8 mouse cellular contexts compared by ENCODE assay signal in the genomic region with DNA sequence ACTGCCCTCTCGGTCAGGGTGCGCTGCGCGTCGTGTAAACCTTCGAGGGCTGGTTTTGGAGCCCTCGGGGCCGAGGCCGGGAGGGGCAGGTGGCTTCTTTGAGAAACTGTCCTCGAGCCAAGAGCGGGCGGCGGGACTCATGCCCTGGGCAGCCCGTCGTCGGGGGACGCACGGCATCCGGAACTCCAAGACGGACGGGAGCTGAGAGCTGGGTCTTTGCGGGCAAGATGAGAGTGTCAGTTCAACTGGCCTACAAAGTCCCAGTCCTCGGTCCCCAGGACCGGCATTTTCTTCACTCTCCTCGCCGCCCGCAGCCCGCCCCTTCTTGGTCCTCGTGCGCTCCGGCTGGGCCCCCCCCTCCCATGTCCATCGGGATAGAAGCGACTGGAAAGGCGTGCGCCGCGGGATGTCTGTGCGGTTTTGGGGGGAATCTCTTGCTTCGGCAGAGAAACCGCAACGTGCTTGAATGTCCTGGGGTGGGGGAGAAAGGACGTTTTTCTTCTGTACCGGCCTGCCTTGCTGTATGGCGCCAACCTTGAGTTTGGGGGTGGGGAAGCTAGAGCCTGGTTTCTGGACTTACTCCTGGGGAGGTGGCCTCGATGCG.
A peak's percentile ranks its signal among the peaks of the same experiment; 100 is the strongest.
DNase-seq lines count a peak whose midpoint lies in the region; ATAC-seq and TF ChIP-seq lines count a peak whose summit lies in the region.

No protein-coding gene starts in this region.

- H3K36me3 ChIP-seq in thymus, adult 2 months (ENCODE audit: control insufficient read depth, insufficient read depth, low read length), result no peaks in the 10 kb centered on the region
- no peaks in the 10 kb centered on the region for H3K36me3 ChIP-seq in embryonic facial prominence, embryonic 13.5 days
- H3K36me3 ChIP-seq in liver, embryonic 16.5 days (ENCODE audit: control insufficient read depth, insufficient read depth), result no peaks in the 10 kb centered on the region
- no peaks in the 10 kb centered on the region for H3K36me3 ChIP-seq in stomach, embryonic 14.5 days (ENCODE audit: control insufficient read depth, insufficient read depth, low read length)

- no peaks in the 10 kb centered on the region for H3K9me3 ChIP-seq in embryonic facial prominence, embryonic 13.5 days
- H3K9me3 ChIP-seq in liver, embryonic 16.5 days (replicated peaks; ENCODE audit: control insufficient read depth, low read length), result no peaks in the 10 kb centered on the region
- H3K9me3 ChIP-seq in stomach, embryonic 14.5 days (ENCODE audit: control insufficient read depth, low read depth, low read length), result no peaks in the 10 kb centered on the region

- no peak for TF ChIP-seq POLR2A in thymus, adult 2 months (IDR thresholded peaks at IDR 0.05; ENCODE audit: control insufficient read depth, extremely low read depth, insufficient read depth, low read length, poor library complexity)

- 2% methylated on average over 46 of the region's 46 CpGs for WGBS in thymus, adult 2 months
- 2% methylated on average over 46 of the region's 46 CpGs for WGBS in embryonic facial prominence, embryonic 13.5 days
- WGBS in liver, embryonic 16.5 days (ENCODE audit: insufficient replicate concordance), result 3% methylated on average over 41 of the region's 46 CpGs
- WGBS in stomach, embryonic 14.5 days, result 2% methylated on average over 46 of the region's 46 CpGs

- H3K27ac ChIP-seq in thymus, adult 2 months (ENCODE audit: control insufficient read depth, insufficient read depth, low read length), result no peak overlapping the region
- H3K27ac ChIP-seq in embryonic facial prominence, embryonic 13.5 days, result 0 out of 2 replicates have a peak overlapping the region, but pooled peaks have one; percentile 60
- no peak overlapping the region for H3K27ac ChIP-seq in liver, embryonic 16.5 days (ENCODE audit: low read length)
- peak overlapping the region; percentile 71; the same call in 1 of the 2 replicates for H3K27ac ChIP-seq in stomach, embryonic 14.5 days (ENCODE audit: low read length)

- no peak for TF ChIP-seq CTCF in thymus, adult 2 months (IDR thresholded peaks at IDR 0.05; ENCODE audit: borderline replicate concordance, control insufficient read depth, extremely low read depth, insufficient read depth, low read length, poor library complexity)

- no peak for DNase-seq in thymus, adult 2 months
- no peak for DNase-seq in thymus, postnatal 25 days
- DNase-seq in heart, postnatal 4 days, result peak; percentile 40
- no peak for DNase-seq in natural killer cell, adult 2 months (ENCODE audit: low spot score in 2 of 2)
- no peak for DNase-seq in layer of hippocampus, adult 9-11 months

- peak overlapping the region; percentile 81 for H3K9ac ChIP-seq in embryonic facial prominence, embryonic 13.5 days
- peak overlapping the region; percentile 61 for H3K9ac ChIP-seq in liver, embryonic 16.5 days (ENCODE audit: low read depth, low read length)
- peak overlapping the region; percentile 81 for H3K9ac ChIP-seq in stomach, embryonic 14.5 days (replicated peaks; ENCODE audit: low read depth, low read length)

- no peak; the same call in 1 of the 2 replicates for ATAC-seq in embryonic facial prominence, embryonic 13.5 days (ENCODE audit: insufficient number of reproducible peaks, insufficient read depth, low FRiP score, low TSS enrichment, low read depth)
- ATAC-seq in liver, embryonic 16.5 days (ENCODE audit: low read depth), result 0 out of 2 replicates have a peak, but pooled peaks have one; percentile 4
- no peak for ATAC-seq in stomach, embryonic 14.5 days (ENCODE audit: insufficient number of reproducible peaks, insufficient read depth, low FRiP score, low read depth)

- H3K27me3 ChIP-seq in thymus, adult 2 months (ENCODE audit: control insufficient read depth, insufficient read depth, low read length), result peaks cover 5% of the 10 kb centered on the region; the same call in 1 of the 2 replicates
- peaks cover 40% of the 10 kb centered on the region for H3K27me3 ChIP-seq in embryonic facial prominence, embryonic 13.5 days
- H3K27me3 ChIP-seq in liver, embryonic 16.5 days (ENCODE audit: control insufficient read depth, insufficient read depth, low read depth, low read length), result peaks cover 50% of the 10 kb centered on the region
- H3K27me3 ChIP-seq in stomach, embryonic 14.5 days (ENCODE audit: control insufficient read depth, insufficient read depth, low read length), result peaks cover 7% of the 10 kb centered on the region; the same call in 1 of the 2 replicates

- peak overlapping the region; percentile 67 for H3K4me3 ChIP-seq in thymus, adult 2 months (ENCODE audit: control insufficient read depth, insufficient read depth, low read length)
- H3K4me3 ChIP-seq in embryonic facial prominence, embryonic 13.5 days, result peak overlapping the region; percentile 73
- peak overlapping the region; percentile 63 for H3K4me3 ChIP-seq in liver, embryonic 16.5 days (ENCODE audit: low read depth, low read length)
- H3K4me3 ChIP-seq in stomach, embryonic 14.5 days (ENCODE audit: low read depth, low read length), result peak overlapping the region; percentile 77

- H3K4me2 ChIP-seq in embryonic facial prominence, embryonic 13.5 days, result peak overlapping the region; percentile 94
- H3K4me2 ChIP-seq in liver, embryonic 16.5 days (ENCODE audit: low read depth, low read length), result peak overlapping the region; percentile 76
- H3K4me2 ChIP-seq in stomach, embryonic 14.5 days (replicated peaks; ENCODE audit: low read depth, low read length), result peak overlapping the region; percentile 98

- peaks cover 10% of the 10 kb centered on the region for H3K4me1 ChIP-seq in thymus, adult 2 months (replicated peaks; ENCODE audit: control insufficient read depth, insufficient read depth, low read length)
- peaks cover 43% of the 10 kb centered on the region for H3K4me1 ChIP-seq in embryonic facial prominence, embryonic 13.5 days
- H3K4me1 ChIP-seq in liver, embryonic 16.5 days (ENCODE audit: control insufficient read depth, low read depth, low read length), result peaks cover 8% of the 10 kb centered on the region
- H3K4me1 ChIP-seq in stomach, embryonic 14.5 days (ENCODE audit: control insufficient read depth, insufficient read depth, low read length), result peaks cover 25% of the 10 kb centered on the region

Comparison
In these comparisons a context has a peak if more than half of its experiments do, and no peak if none do; other contexts are left out.
1. H3K27ac ChIP-seq: peak in embryonic facial prominence, embryonic 13.5 days (single experiment) and stomach, embryonic 14.5 days (single experiment); none in thymus, adult 2 months (single experiment) and liver, embryonic 16.5 days (single experiment).
2. Peak in every context shown above with its lines, with median percentiles within 50 percentile points of each other: H3K4me3 ChIP-seq, H3K4me2 ChIP-seq and H3K9ac ChIP-seq.